Mouse (Mus musculus) lung, postnatal 0 days (tissue): ENCODE results near the gene Snrpb2.

ENCODE experiments used
- CTCF ChIP-seq: IDR thresholded peaks from 2 replicates; pipeline ENCODE4 v1.5.1; 2016; ENCODE audit warnings: antibody characterized with exemption, mild to moderate bottlenecking
- EP300 ChIP-seq: IDR thresholded peaks from 2 replicates; pipeline ENCODE4 v1.6.1; 2016; ENCODE audit warnings: antibody characterized with exemption, mild to moderate bottlenecking, control low read depth

DNA sequence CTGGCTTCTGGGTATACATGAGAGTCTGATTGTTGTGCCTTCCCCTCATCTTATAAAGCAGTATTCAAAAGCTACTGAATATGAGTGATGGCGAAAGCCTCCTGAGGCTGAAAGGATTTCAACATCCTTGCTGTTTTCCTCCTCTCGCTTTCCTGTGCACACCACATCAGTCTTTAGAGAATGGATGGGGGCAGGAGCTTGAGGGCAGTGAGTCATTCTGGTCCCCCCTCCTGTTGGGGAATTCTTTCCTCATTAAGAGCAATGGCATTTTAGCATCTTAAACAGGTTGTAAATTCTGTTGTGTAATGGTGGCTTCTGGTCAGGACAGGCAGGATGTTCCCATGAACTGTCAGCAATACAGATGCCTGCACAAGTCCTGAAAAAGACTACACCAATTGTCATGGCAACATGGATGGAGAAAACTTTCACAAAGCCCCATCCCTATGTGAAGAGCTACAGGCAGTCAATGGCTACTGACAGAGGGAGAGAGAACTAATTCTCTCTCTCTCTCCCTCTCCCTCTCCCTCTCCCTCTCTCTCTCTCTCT is 22.1 kb downstream of the Snrpb2 start:
- TF ChIP-seq CTCF = no peak
- TF ChIP-seq EP300 = no peak
